8 mouse cellular contexts compared by ENCODE assay signal in the genomic region with DNA sequence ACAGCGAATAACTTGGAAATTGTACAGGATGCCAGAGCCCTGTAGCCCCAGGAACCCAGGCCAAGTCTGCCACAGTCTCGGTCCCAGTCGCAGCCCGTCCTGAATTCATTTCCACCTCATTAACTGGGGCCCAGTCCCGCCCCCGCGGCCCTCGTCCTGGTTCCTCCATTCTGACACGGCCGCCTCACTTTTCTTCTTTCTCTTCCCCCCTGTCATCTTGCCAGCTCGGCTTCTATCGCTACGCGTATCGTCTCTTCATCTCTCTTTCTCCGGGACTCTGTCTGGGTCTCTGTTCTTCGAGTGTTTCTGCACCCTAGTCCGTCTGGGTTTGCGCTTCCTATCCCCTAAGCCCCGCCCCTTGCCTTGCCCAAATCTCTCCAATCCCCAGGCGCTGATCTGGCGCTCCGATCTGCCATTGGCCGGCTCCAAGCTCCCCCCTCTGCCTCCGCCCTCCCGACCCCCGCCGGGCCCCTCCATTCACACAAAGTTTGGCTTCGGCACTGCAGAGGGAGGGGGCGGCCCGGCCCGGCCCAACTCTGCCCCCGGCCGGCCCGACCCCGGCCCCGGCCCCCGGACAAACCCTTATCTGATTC. TPM values are rescaled to one million over a fixed set of nuclear protein-coding genes. Genes with fewer than 3 reads are reported as not detected.
DNase-seq lines count a peak whose midpoint lies in the region; ATAC-seq and TF ChIP-seq lines count a peak whose summit lies in the region.

Gene Kcnj10, plus strand, starts transcription at position 482 of the 593 bp plus-strand sequence.

- peak within 1 kb of the TSS; percentile 46 for H3K4me3 ChIP-seq in hindbrain, embryonic 11.5 days (ENCODE audit: low read depth, low read length)
- H3K4me3 ChIP-seq in lung, postnatal 0 days (ENCODE audit: low read depth, low read length), result peak within 1 kb of the TSS; percentile 35

- peaks cover 4% of the 10 kb centered on the region; the same call in 1 of the 2 replicates for H3K27me3 ChIP-seq in hindbrain, embryonic 11.5 days (ENCODE audit: control insufficient read depth, insufficient read depth, low read length)
- no peaks in the 10 kb centered on the region for H3K27me3 ChIP-seq in lung, postnatal 0 days (replicated peaks; ENCODE audit: insufficient read depth, low read length)

- 2% methylated on average over 37 of the region's 38 CpGs for WGBS in hindbrain, embryonic 11.5 days
- WGBS in lung, postnatal 0 days, result 1% methylated on average over 34 of the region's 38 CpGs

- TF ChIP-seq CTCF in lung, postnatal 0 days (IDR thresholded peaks at IDR 0.05), result no peak

- peak; percentile 60 for DNase-seq in T-cell, adult 2 months (ENCODE audit: low spot score)
- peak; percentile 78 for DNase-seq in cerebellum, adult 8-10 months
- DNase-seq in frontal cortex, adult 2 months (ENCODE audit: extremely low spot score in 1 of 2, low spot score in 1 of 2), result peak in 1 of 2 experiments; percentile 81
- peak; percentile 93 for DNase-seq in hindbrain, embryonic 11.5 days (ENCODE audit: low spot score)
- DNase-seq in layer of hippocampus, postnatal 14 days (ENCODE audit: low spot score in 2 of 2), result peak; percentile 73 to 86
- DNase-seq in lung, postnatal 0 days (ENCODE audit: low spot score), result peak; percentile 73
- DNase-seq in ovary, postnatal 36 days (ENCODE audit: low spot score), result peak; percentile 66
- DNase-seq in thymus, postnatal 36 days, result peak; percentile 78 to 83

- TF ChIP-seq EP300 in lung, postnatal 0 days (IDR thresholded peaks at IDR 0.05), result no peak

- H3K4me1 ChIP-seq in hindbrain, embryonic 11.5 days (replicated peaks; ENCODE audit: control insufficient read depth, insufficient read depth, low read length), result peaks cover 4% of the 10 kb centered on the region; the same call in 1 of the 2 replicates
- H3K4me1 ChIP-seq in lung, postnatal 0 days (ENCODE audit: insufficient read depth, low read depth, low read length), result no peaks in the 10 kb centered on the region; the same call in 1 of the 2 replicates

- no peak within 1 kb of the TSS for H3K27ac ChIP-seq in hindbrain, embryonic 11.5 days (ENCODE audit: low read depth, low read length)
- no peak within 1 kb of the TSS for H3K27ac ChIP-seq in lung, postnatal 0 days (ENCODE audit: low read length)

- peak within 1 kb of the TSS; percentile 72 for H3K4me2 ChIP-seq in hindbrain, embryonic 11.5 days (replicated peaks; ENCODE audit: low read depth, low read length)
- peak within 1 kb of the TSS; percentile 57 for H3K4me2 ChIP-seq in lung, postnatal 0 days (replicated peaks; ENCODE audit: low read depth, low read length)

- H3K9ac ChIP-seq in hindbrain, embryonic 11.5 days (ENCODE audit: low read depth, low read length), result peak within 1 kb of the TSS; percentile 49
- H3K9ac ChIP-seq in lung, postnatal 0 days (replicated peaks; ENCODE audit: low read depth), result no peak within 1 kb of the TSS

- ATAC-seq in hindbrain, embryonic 11.5 days (ENCODE audit: low FRiP score), result peak; percentile 97
- peak; percentile 85 for ATAC-seq in lung, postnatal 0 days

- no peaks in the 10 kb centered on the region for H3K36me3 ChIP-seq in hindbrain, embryonic 11.5 days (ENCODE audit: control insufficient read depth, insufficient read depth, low read length)
- H3K36me3 ChIP-seq in lung, postnatal 0 days (ENCODE audit: insufficient read depth, low read length), result no peaks in the 10 kb centered on the region

- H3K9me3 ChIP-seq in hindbrain, embryonic 11.5 days (ENCODE audit: control insufficient read depth, low read length), result no peaks in the 10 kb centered on the region
- no peaks in the 10 kb centered on the region for H3K9me3 ChIP-seq in lung, postnatal 0 days (ENCODE audit: low read length)

RNA-seq across cellular contexts. Expression of gene Kcnj10, which starts in this region (rescaled TPM):
- polyA plus RNA-seq in frontal cortex, adult 2 months (2012; rRNA removed), result 112 and 122 TPM in 2 replicates
- 0.73 TPM in 2 replicates for polyA plus RNA-seq in hindbrain, embryonic 11.5 days (2014; fragmentation: Nextera tagmentation; extraction: Ambion mirVana)
- 100 to 1,000 TPM; 101 to 106 TPM for total RNA-seq in layer of hippocampus, postnatal 14 days (2021)
- polyA plus RNA-seq in lung, postnatal 0 days (2015; fragmentation: Nextera tagmentation; extraction: Ambion mirVana), result 0.04 TPM in 2 replicates

Comparison
In these comparisons a context has a peak if more than half of its experiments do, and no peak if none do; other contexts are left out.
1. RNA of gene Kcnj10 (polyA plus RNA-seq): 112 to 122 TPM in frontal cortex, adult 2 months; 0.73 TPM in hindbrain, embryonic 11.5 days and 0.04 TPM in lung, postnatal 0 days; every median in the first group is over 10 times any median in the second.
2. Peak in DNase-seq, ATAC-seq, H3K4me3 ChIP-seq, H3K9ac ChIP-seq and H3K4me2 ChIP-seq in hindbrain, embryonic 11.5 days; RNA of the gene not detected or under 1 TPM.
3. Peak in DNase-seq, ATAC-seq, H3K4me3 ChIP-seq and H3K4me2 ChIP-seq in lung, postnatal 0 days; RNA of the gene not detected or under 1 TPM.